Mouse (Mus musculus): ENCODE data around the gene Crebzf. TPM values are rescaled to one million over a fixed set of nuclear protein-coding genes. Genes with fewer than 3 reads are reported as not detected.

Gene Crebzf
- polyA plus RNA-seq, 1 experiment from 2014 or later: 27.8 TPM

DNA sequence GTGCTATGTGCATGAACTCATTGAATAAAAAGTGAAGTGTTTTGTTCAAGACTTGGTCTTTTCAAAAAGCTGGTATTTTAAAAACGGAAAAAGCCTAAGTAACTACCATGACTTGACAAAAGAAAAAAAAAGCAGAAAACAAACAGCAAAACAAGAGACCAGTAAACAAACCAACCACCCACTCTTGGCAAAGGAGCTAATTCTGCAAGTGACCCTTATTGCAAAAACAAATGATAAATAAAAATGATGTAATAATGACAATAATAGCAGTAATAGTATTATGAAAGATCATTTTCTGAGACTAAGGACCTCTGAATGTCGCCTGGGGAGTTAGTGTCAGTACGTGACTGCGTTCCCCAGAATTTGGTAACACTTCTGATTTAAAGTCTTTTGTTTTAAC lies 459 bp upstream of the Crebzf start:
- H3K27me3 ChIP-seq (ENCODE audit: control insufficient read depth, insufficient read depth, low read depth, low read length): no peaks in the 10 kb centered on the region
- peak overlapping the region; percentile 67 for H3K4me2 ChIP-seq (ENCODE audit: low read length)
- peak overlapping the region; percentile 99 for H3K4me3 ChIP-seq (ENCODE audit: low read depth, low read length)
- peak overlapping the region; percentile 99 for H3K27ac ChIP-seq (ENCODE audit: low read length)
- ATAC-seq: peak; percentile 16
- H3K9me3 ChIP-seq (replicated peaks; ENCODE audit: control insufficient read depth, low read length, poor library complexity, severe bottlenecking): no peaks in the 10 kb centered on the region
- no peaks in the 10 kb centered on the region for H3K36me3 ChIP-seq (ENCODE audit: control insufficient read depth, insufficient read depth, low read length)
- peaks cover 9% of the 10 kb centered on the region for H3K4me1 ChIP-seq (ENCODE audit: control insufficient read depth, insufficient read depth, low read length)
- 1% methylated on average over 4 of the region's 4 CpGs for WGBS
- peak overlapping the region; percentile 66 for H3K9ac ChIP-seq (ENCODE audit: low read depth, low read length)

GRCm38 (mm10) chr7:90443101-90444091 lies 867 bp downstream of the Crebzf start:
- under 1% methylated on average over 109 of the region's 123 CpGs for WGBS
- no peaks in the 10 kb centered on the region for H3K27me3 ChIP-seq (ENCODE audit: control insufficient read depth, insufficient read depth, low read depth, low read length)
- H3K4me1 ChIP-seq (ENCODE audit: control insufficient read depth, insufficient read depth, low read length): peaks cover 13% of the 10 kb centered on the region
- H3K9me3 ChIP-seq (replicated peaks; ENCODE audit: control insufficient read depth, low read length, poor library complexity, severe bottlenecking): no peaks in the 10 kb centered on the region
- H3K4me2 ChIP-seq (ENCODE audit: low read length): peak overlapping the region; percentile 83
- H3K36me3 ChIP-seq (ENCODE audit: control insufficient read depth, insufficient read depth, low read length): no peaks in the 10 kb centered on the region
- peak overlapping the region; percentile 99 for H3K4me3 ChIP-seq (ENCODE audit: low read depth, low read length)
- H3K9ac ChIP-seq (ENCODE audit: low read depth, low read length): peak overlapping the region; percentile 99
- ATAC-seq: peak; percentile 76
- peak overlapping the region; percentile 99 for H3K27ac ChIP-seq (ENCODE audit: low read length)

DNA sequence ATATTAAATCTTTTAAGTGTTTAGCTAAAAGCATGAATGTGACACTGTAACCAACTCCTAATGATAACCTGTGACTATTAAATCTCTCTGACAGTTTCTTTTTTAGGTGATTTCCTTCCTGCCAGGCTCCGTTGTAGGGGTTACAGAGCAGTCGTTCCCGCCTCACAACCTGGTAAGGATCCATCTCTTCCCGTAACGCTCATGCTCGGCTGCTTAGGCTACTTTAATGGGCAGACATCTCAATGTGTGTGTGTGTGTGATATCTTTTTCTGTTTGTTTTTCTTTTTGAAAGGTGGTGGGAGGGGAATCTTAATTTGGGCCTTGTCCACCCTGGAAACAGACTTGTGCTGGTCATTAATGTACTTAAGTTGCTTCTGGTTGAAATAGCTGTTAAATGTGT lies 1.7 kb downstream of the Crebzf start:
- Histone ChIP-seq H3K4me3 (ENCODE audit: low read depth, low read length) (peak overlapping the region; percentile 99), H3K27me3 (ENCODE audit: control insufficient read depth, insufficient read depth, low read depth, low read length) (no peaks in the 10 kb centered on the region), H3K9ac (ENCODE audit: low read depth, low read length) (peak overlapping the region; percentile 99), H3K9me3 (replicated peaks; ENCODE audit: control insufficient read depth, low read length, poor library complexity, severe bottlenecking) (no peaks in the 10 kb centered on the region), H3K4me2 (ENCODE audit: low read length) (peak overlapping the region; percentile 83), H3K27ac (ENCODE audit: low read length) (no peak overlapping the region), H3K36me3 (ENCODE audit: control insufficient read depth, insufficient read depth, low read length) (peaks cover 2% of the 10 kb centered on the region; the same call in 1 of the 2 replicates), H3K4me1 (ENCODE audit: control insufficient read depth, insufficient read depth, low read length) (peaks cover 15% of the 10 kb centered on the region)
- no peak for ATAC-seq
- WGBS: 0% methylated on average over 6 of the region's 6 CpGs

DNA sequence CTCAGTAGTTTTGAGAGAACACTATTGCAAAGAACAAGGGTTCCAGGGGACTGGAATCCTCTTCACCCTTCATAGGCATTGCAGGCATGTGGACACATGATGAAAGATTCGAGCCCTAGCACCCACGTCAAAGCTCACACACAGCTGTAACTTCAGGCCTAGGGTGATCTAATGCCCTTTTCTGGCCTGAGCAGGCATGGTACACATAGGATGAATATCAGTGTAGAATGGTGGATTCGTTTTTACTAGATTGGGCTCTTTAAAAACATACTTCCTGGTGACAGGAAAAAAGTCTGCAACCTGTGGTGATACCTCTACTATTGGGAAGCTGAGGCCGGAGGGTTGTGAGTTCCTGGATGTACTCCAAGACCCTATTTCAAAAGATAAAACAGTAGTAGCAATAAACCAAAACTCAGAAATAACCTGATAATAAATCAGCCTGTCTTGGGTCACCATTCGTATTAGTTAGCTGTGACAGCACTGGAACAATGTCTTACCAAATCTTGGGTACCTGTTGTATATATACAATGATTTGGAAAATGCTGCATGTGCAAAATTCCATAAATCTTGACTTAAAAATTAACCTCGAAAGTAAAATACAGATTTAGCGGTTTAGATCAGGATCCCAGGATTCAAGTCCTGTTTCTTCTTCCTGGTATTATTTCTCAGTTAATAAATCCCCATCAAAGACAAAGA lies 13.8 kb downstream of the Crebzf start:
- H3K4me1 ChIP-seq (ENCODE audit: control insufficient read depth, insufficient read depth, low read length): peaks cover 15% of the 10 kb centered on the region
- H3K9ac ChIP-seq (ENCODE audit: low read depth, low read length): peak overlapping the region; percentile 87
- 37% methylated on average over 7 of the region's 7 CpGs for WGBS
- H3K36me3 ChIP-seq (ENCODE audit: control insufficient read depth, insufficient read depth, low read length): peaks cover 4% of the 10 kb centered on the region; the same call in 1 of the 2 replicates
- peak overlapping the region; percentile 84 for H3K4me2 ChIP-seq (ENCODE audit: low read length)
- H3K9me3 ChIP-seq (replicated peaks; ENCODE audit: control insufficient read depth, low read length, poor library complexity, severe bottlenecking): no peaks in the 10 kb centered on the region
- H3K4me3 ChIP-seq (ENCODE audit: low read depth, low read length): peak overlapping the region; percentile 84
- H3K27me3 ChIP-seq (ENCODE audit: control insufficient read depth, insufficient read depth, low read depth, low read length): no peaks in the 10 kb centered on the region
- ATAC-seq: no peak
- peak overlapping the region; percentile 93 for H3K27ac ChIP-seq (ENCODE audit: low read length)

DNA sequence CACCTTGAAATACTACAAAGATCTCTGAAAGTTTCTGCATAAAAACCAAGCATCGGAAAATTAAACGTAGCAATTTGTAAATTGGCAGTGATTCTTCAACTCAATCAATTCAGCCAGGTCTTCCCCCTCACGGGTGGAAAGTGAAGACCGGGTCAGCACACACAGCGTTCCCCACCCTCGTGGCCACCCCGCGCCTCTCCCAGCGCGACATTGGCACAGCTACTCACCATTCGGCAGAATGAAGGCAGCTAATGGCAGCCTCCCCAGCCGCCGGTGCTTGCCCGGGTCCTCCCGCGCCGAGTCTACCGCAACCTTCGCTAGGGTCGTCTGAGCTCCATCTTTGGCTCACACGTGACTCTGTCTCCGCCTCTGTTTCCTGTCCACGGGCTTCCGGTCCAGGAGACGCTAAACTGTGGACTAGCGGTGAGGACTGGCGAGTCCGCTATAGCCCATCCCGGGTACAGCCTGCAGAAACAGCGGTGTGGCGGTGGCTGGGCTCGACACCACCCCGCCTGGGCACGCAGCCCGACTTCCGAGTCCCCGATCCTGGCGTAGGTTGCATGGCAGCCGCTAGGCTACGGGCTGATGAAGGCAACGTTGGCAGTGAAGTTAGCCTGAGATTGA lies 14.4 kb downstream of the Crebzf start, which contains the start of gene Tmem126a:
TSS of gene Tmem126a (minus strand) at position 385 of the 624 bp plus-strand sequence.
- Histone ChIP-seq H3K27ac (ENCODE audit: low read length) (peak within 1 kb of the TSS; percentile 93), H3K9me3 (replicated peaks; ENCODE audit: control insufficient read depth, low read length, poor library complexity, severe bottlenecking) (no peaks in the 10 kb centered on the region), H3K4me2 (ENCODE audit: low read length) (peak within 1 kb of the TSS; percentile 84), H3K4me3 (ENCODE audit: low read depth, low read length) (peak within 1 kb of the TSS; percentile 84), H3K27me3 (ENCODE audit: control insufficient read depth, insufficient read depth, low read depth, low read length) (no peaks in the 10 kb centered on the region), H3K36me3 (ENCODE audit: control insufficient read depth, insufficient read depth, low read length) (0 out of 2 replicates have a peak, but pooled peaks cover 4% of the 10 kb centered on the region), H3K9ac (ENCODE audit: low read depth, low read length) (peak within 1 kb of the TSS; percentile 87), H3K4me1 (ENCODE audit: control insufficient read depth, insufficient read depth, low read length) (peaks cover 15% of the 10 kb centered on the region)
- ATAC-seq: peak; percentile 99
- WGBS: under 1% methylated on average over 41 of the region's 41 CpGs

- Histone ChIP-seq H3K36me3 (ENCODE audit: control insufficient read depth, insufficient read depth, low read length) (0 out of 2 replicates have a peak, but pooled peaks cover 4% of the 10 kb centered on the region), H3K4me3 (ENCODE audit: low read depth, low read length) (peak overlapping the region; percentile 84), H3K27me3 (ENCODE audit: control insufficient read depth, insufficient read depth, low read depth, low read length) (no peaks in the 10 kb centered on the region), H3K9me3 (replicated peaks; ENCODE audit: control insufficient read depth, low read length, poor library complexity, severe bottlenecking) (no peaks in the 10 kb centered on the region), H3K9ac (ENCODE audit: low read depth, low read length) (peak overlapping the region; percentile 87), H3K4me1 (ENCODE audit: control insufficient read depth, insufficient read depth, low read length) (peaks cover 15% of the 10 kb centered on the region), H3K27ac (ENCODE audit: low read length) (peak overlapping the region; percentile 93), H3K4me2 (ENCODE audit: low read length) (peak overlapping the region; percentile 84)
- 10% methylated on average over 10 of the region's 10 CpGs for WGBS
- ATAC-seq: peak; percentile 80
These were observed 15.0 kb downstream of the Crebzf start for GRCm38 (mm10) chr7:90457517-90457916.

- ATAC-seq: no peak
- no peak overlapping the region for H3K4me2 ChIP-seq (ENCODE audit: low read length)
- 59% methylated on average over 10 of the region's 10 CpGs for WGBS
- no peaks in the 10 kb centered on the region for H3K9me3 ChIP-seq (replicated peaks; ENCODE audit: control insufficient read depth, low read length, poor library complexity, severe bottlenecking)
- peaks cover 15% of the 10 kb centered on the region for H3K4me1 ChIP-seq (ENCODE audit: control insufficient read depth, insufficient read depth, low read length)
- no peaks in the 10 kb centered on the region for H3K36me3 ChIP-seq (ENCODE audit: control insufficient read depth, insufficient read depth, low read length)
- H3K27ac ChIP-seq (ENCODE audit: low read length): no peak overlapping the region
- no peaks in the 10 kb centered on the region for H3K27me3 ChIP-seq (ENCODE audit: control insufficient read depth, insufficient read depth, low read depth, low read length)
- H3K9ac ChIP-seq (ENCODE audit: low read depth, low read length): no peak overlapping the region
- no peak overlapping the region for H3K4me3 ChIP-seq (ENCODE audit: low read depth, low read length)
These were observed 17.8 kb downstream of the Crebzf start for GRCm38 (mm10) chr7:90460330-90460729.

- H3K4me3 ChIP-seq (ENCODE audit: low read depth, low read length): no peak overlapping the region
- no peaks in the 10 kb centered on the region for H3K9me3 ChIP-seq (replicated peaks; ENCODE audit: control insufficient read depth, low read length, poor library complexity, severe bottlenecking)
- peaks cover 12% of the 10 kb centered on the region for H3K4me1 ChIP-seq (ENCODE audit: control insufficient read depth, insufficient read depth, low read length)
- H3K4me2 ChIP-seq (ENCODE audit: low read length): no peak overlapping the region
- 24% methylated on average over 14 of the region's 14 CpGs for WGBS
- H3K27ac ChIP-seq (ENCODE audit: low read length): no peak overlapping the region
- H3K36me3 ChIP-seq (ENCODE audit: control insufficient read depth, insufficient read depth, low read length): no peaks in the 10 kb centered on the region
- no peak for ATAC-seq
- H3K9ac ChIP-seq (ENCODE audit: low read depth, low read length): no peak overlapping the region
- H3K27me3 ChIP-seq (ENCODE audit: control insufficient read depth, insufficient read depth, low read depth, low read length): no peaks in the 10 kb centered on the region
These were observed 18.4 kb downstream of the Crebzf start for GRCm38 (mm10) chr7:90460930-90461329.
